Mouse (Mus musculus): ENCODE measurements around the gene Atp1a4.

GRCm38 (mm10) chr1:172198996-172199395 lies 59.2 kb downstream of the Atp1a4 start:
- no peak for TF ChIP-seq CTCF (IDR thresholded peaks at IDR 0.05; ENCODE audit: borderline replicate concordance, insufficient read depth, low read length)
- no peak for TF ChIP-seq POLR2A (IDR thresholded peaks at IDR 0.05; ENCODE audit: low read depth, low read length)
